Mouse (Mus musculus) limb, embryonic 10.5 days (tissue): Measurements from ENCODE around the gene Kcnmb1. TPM values are rescaled to one million over a fixed set of nuclear protein-coding genes. Genes with fewer than 3 reads are reported as not detected.
A peak's percentile ranks its signal among the peaks of the same experiment; 100 is the strongest.

ENCODE experiments used
- DNase-seq: peaks from one replicate; pipeline ENCODE4 v3.0.0-alpha.2; 2017; ENCODE audit warnings: low spot score
- H3K27ac ChIP-seq: fragments of 300-500 bp; sonication (generic); 2 replicates; pipeline ENCODE4 v1.5.1; 2016; ENCODE audit warnings: mild to moderate bottlenecking
- H3K27me3 ChIP-seq: fragments of 300-500 bp; sonication (generic); 2 replicates; pipeline ENCODE4 v1.6.1; 2016; ENCODE audit warnings: low read depth, mild to moderate bottlenecking; ENCODE audit not compliant: poor library complexity, severe bottlenecking
- H3K36me3 ChIP-seq: fragments of 300-500 bp; sonication (generic); 2 replicates; pipeline ENCODE4 v1.6.1; 2016; ENCODE audit warnings: mild to moderate bottlenecking, moderate library complexity
- H3K4me1 ChIP-seq: fragments of 300-500 bp; sonication (generic); 2 replicates; pipeline ENCODE4 v1.6.1; 2016
- H3K4me3 ChIP-seq: fragments of 300-500 bp; sonication (generic); 2 replicates; pipeline ENCODE4 v1.5.1; 2016; ENCODE audit warnings: mild to moderate bottlenecking, moderate library complexity
- H3K9me3 ChIP-seq: fragments of 300-500 bp; sonication (generic); replicated peaks from 2 replicates; pipeline ENCODE4 v1.6.1; 2016; ENCODE audit warnings: mild to moderate bottlenecking
- WGBS: fragments of 180-500 bp; shearing (Covaris S2); methylation state at CpG from one replicate; pipeline ENCODE4 v1.1.7; 2016; 5-methylcytosine and 5-hydroxymethylcytosine counted together
- polyA plus RNA-seq: library from polyadenylated mRNA; unstranded; fragments of >200 nt; fragmentation: Nextera tagmentation; extraction: Ambion mirVana; gene quantifications from 2 replicates; pipeline ENCODE4 v1.2.1, GENCODE M21; 2016

The Kcnmb1 gene
- polyA plus RNA-seq, 1 experiment from 2014 or later: 0.10 TPM

DNA sequence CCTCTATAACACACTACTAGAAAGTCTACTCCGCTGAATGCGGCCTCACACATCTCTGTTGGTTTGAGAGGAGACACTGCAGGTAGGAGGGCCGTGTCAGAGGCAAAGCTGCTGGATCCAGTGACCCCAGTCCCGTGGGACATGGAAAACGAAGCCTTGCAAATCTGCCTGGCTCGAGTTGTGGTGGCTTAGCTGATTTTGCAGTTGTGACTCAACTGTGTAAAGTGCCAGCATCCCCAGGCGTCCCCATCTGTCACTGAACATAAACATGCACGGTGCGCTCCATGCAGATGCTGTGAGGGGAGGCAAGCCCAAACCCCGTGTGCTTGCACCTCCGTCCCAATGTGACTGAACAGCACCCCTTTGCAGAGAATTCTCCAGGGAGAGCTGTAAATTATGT is 33.4 kb upstream of the Kcnmb1 start:
- Histone ChIP-seq H3K9me3 (no peaks in the 10 kb centered on the region), H3K27me3 (peaks cover 11% of the 10 kb centered on the region; the same call in 1 of the 2 replicates), H3K36me3 (no peaks in the 10 kb centered on the region), H3K27ac (no peak overlapping the region), H3K4me1 (peaks cover 31% of the 10 kb centered on the region), H3K4me3 (no peak overlapping the region)
- 73% methylated on average over 11 of the region's 11 CpGs for WGBS
- no peak for DNase-seq

- Histone ChIP-seq H3K27ac (no peak overlapping the region), H3K9me3 (no peaks in the 10 kb centered on the region), H3K4me3 (peak overlapping the region; percentile 10; the same call in 1 of the 2 replicates), H3K27me3 (peaks cover 5% of the 10 kb centered on the region; the same call in 1 of the 2 replicates), H3K36me3 (no peaks in the 10 kb centered on the region), H3K4me1 (peaks cover 31% of the 10 kb centered on the region)
- 7% methylated on average over 9 of the region's 10 CpGs for WGBS
- DNase-seq: peak; percentile 77
These were observed 30.9 kb upstream of the Kcnmb1 start for GRCm38 (mm10) chr11:33931836-33932385.

- WGBS: 62% methylated on average over 18 of the region's 18 CpGs
- H3K4me1 ChIP-seq: peaks cover 35% of the 10 kb centered on the region
- peak overlapping the region; percentile 10; the same call in 1 of the 2 replicates for H3K4me3 ChIP-seq
- no peak for DNase-seq
- no peak overlapping the region for H3K27ac ChIP-seq
- no peaks in the 10 kb centered on the region for H3K9me3 ChIP-seq
- H3K36me3 ChIP-seq: no peaks in the 10 kb centered on the region
- H3K27me3 ChIP-seq: peaks cover 5% of the 10 kb centered on the region; the same call in 1 of the 2 replicates
These were observed 30.3 kb upstream of the Kcnmb1 start for GRCm38 (mm10) chr11:33932386-33933111.

GRCm38 (mm10) chr11:33934286-33934685 is 28.5 kb upstream of the Kcnmb1 start:
- Histone ChIP-seq H3K4me3 (no peak overlapping the region), H3K9me3 (no peaks in the 10 kb centered on the region), H3K36me3 (no peaks in the 10 kb centered on the region), H3K4me1 (peaks cover 32% of the 10 kb centered on the region), H3K27ac (no peak overlapping the region), H3K27me3 (no peaks in the 10 kb centered on the region)
- WGBS: 60% methylated on average over 9 of the region's 9 CpGs
- no peak for DNase-seq

DNA sequence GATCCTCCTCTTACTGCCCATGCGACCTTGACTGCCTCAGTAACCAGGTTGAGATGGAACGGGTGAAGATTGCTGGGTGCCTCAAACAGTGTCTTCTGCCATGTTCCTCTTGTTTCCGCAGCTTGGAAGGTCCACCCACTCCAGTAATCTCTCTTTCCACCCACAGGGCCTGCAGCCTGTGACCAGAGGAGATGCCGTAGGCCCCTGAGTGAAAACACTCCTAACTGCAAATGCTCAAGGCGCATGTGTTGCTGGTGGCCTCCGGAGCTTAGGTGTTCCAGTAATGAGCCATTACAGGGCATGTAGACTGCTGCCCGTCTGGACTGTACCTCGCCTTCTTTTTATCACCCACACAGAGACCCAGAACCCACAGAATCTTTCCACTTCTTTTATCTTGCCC is 25.2 kb upstream of the Kcnmb1 start:
- Histone ChIP-seq H3K36me3 (no peaks in the 10 kb centered on the region), H3K27me3 (no peaks in the 10 kb centered on the region), H3K27ac (no peak overlapping the region), H3K4me3 (no peak overlapping the region), H3K4me1 (peaks cover 18% of the 10 kb centered on the region), H3K9me3 (no peaks in the 10 kb centered on the region)
- DNase-seq: no peak
- WGBS: 79% methylated on average over 8 of the region's 8 CpGs

DNA sequence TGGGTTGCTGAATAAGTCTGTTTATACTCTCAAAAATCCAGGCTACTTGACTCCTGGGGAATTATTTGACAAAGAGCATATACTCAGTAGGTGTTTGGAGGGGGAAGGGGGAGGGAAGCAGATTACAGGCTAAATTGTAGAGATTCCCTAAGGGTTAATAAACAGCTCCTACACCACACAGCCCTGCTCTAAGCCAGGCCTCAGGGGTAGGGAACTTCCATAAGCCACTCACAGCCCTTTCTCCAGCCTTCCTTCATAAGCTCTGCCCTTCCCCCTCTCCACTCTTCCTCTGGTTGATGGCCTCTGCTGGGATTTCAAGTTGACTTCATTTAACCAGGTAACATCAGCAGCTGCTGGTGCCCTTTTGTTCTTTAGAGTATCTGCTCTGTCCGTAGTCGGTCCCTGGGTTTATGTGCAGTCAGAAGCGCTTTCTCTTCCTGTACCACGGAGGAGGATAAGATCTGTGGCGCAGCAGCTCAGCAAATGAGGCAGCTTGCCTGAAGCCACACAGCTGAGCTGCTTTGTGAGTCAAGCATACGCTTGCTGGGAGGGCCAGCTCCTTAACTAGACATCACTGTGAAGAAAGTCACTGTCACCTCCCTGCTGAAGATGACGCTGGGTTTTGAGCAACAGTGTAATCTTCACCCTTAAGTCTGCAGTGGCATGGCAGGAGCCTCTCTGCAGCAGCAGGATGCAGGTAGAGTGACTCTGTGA is 24.1 kb upstream of the Kcnmb1 start:
- 58% methylated on average over 7 of the region's 7 CpGs for WGBS
- H3K27ac ChIP-seq: 0 out of 2 replicates have a peak overlapping the region, but pooled peaks have one; percentile 1
- H3K4me1 ChIP-seq: peaks cover 14% of the 10 kb centered on the region
- no peak overlapping the region for H3K4me3 ChIP-seq
- DNase-seq: no peak
- no peaks in the 10 kb centered on the region for H3K36me3 ChIP-seq
- no peaks in the 10 kb centered on the region for H3K9me3 ChIP-seq
- no peaks in the 10 kb centered on the region for H3K27me3 ChIP-seq

GRCm38 (mm10) chr11:33939456-33940113 is 23.2 kb upstream of the Kcnmb1 start:
- DNase-seq: no peak
- H3K9me3 ChIP-seq: no peaks in the 10 kb centered on the region
- no peaks in the 10 kb centered on the region for H3K27me3 ChIP-seq
- H3K4me3 ChIP-seq: no peak overlapping the region
- no peaks in the 10 kb centered on the region for H3K36me3 ChIP-seq
- H3K4me1 ChIP-seq: peaks cover 14% of the 10 kb centered on the region
- 84% methylated on average over 4 of the region's 4 CpGs for WGBS
- H3K27ac ChIP-seq: no peak overlapping the region

- Histone ChIP-seq H3K36me3 (no peaks in the 10 kb centered on the region), H3K27ac (no peak overlapping the region), H3K4me3 (no peak overlapping the region), H3K27me3 (no peaks in the 10 kb centered on the region), H3K9me3 (no peaks in the 10 kb centered on the region), H3K4me1 (peaks cover 5% of the 10 kb centered on the region; the same call in 1 of the 2 replicates)
- 58% methylated on average over 1 of the region's 1 CpGs for WGBS
- DNase-seq: no peak
These were observed 19.2 kb upstream of the Kcnmb1 start for GRCm38 (mm10) chr11:33943565-33943964.

DNA sequence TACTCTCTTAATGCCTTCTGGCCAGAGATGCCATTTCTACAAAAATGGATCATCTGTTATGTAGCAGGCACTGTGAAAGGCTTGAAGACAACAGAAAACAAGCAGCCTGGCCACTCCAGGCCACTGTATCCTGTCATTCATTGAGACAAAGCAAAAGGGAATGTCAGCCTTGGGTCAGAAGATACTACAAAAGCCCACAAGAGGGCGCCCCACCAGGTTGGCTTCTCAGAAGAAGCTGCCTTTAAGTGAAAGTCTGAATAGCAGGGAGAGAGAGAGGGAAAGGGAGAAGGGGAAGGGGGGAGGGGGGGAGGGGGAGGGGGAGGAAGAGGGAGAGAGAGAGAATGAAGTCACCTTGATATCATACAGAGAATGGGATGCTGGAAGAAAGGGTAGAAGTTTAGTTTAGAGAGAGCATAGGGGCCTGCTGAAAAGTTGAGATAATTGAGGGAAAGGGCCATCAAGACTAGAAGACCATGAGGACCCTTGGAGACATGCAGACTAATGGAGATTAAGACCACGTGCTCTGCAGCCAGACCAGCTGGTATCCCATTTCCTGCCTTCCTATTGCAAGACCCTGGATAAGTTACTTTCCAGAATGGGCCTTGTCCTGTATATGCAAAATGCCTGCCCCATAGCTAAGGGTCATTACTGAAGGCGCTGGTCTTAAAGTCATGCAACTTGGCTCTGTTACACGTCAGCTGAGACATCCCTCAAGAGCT is 18.6 kb upstream of the Kcnmb1 start:
- Histone ChIP-seq H3K27me3 (no peaks in the 10 kb centered on the region), H3K27ac (no peak overlapping the region), H3K4me1 (no peaks in the 10 kb centered on the region), H3K36me3 (no peaks in the 10 kb centered on the region), H3K9me3 (no peaks in the 10 kb centered on the region), H3K4me3 (no peak overlapping the region)
- peak; percentile 46 for DNase-seq
- WGBS: 65% methylated on average over 4 of the region's 4 CpGs

DNA sequence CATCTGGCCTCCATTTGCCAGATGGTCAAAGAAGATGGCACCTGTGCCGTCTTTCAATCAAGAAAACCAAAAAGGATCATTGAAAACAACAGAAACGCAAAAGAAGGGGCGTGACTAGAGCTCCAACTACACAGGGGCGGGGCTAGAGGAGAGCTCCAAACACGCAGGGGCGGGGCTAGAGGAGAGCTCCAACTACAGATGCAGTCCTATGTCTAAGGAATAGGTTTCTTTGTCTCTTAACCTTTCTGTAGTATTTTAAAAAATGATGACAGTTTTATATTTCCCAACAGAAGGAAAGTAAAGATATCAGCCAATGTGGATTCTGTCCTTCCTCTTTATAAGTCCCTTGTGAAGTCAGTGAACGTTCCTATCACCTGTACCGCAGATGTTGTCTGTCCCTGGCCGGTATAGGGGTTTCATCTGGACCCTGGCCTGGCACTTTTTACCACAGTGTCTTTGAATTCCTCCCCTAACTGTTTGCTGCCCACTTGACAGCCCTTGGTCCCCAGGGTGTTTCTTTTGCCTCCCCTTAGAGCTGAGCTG is 18.0 kb upstream of the Kcnmb1 start:
- Histone ChIP-seq H3K27ac (no peak overlapping the region), H3K9me3 (no peaks in the 10 kb centered on the region), H3K4me1 (no peaks in the 10 kb centered on the region), H3K36me3 (no peaks in the 10 kb centered on the region), H3K27me3 (no peaks in the 10 kb centered on the region), H3K4me3 (no peak overlapping the region)
- WGBS: 81% methylated on average over 9 of the region's 9 CpGs
- no peak for DNase-seq

DNA sequence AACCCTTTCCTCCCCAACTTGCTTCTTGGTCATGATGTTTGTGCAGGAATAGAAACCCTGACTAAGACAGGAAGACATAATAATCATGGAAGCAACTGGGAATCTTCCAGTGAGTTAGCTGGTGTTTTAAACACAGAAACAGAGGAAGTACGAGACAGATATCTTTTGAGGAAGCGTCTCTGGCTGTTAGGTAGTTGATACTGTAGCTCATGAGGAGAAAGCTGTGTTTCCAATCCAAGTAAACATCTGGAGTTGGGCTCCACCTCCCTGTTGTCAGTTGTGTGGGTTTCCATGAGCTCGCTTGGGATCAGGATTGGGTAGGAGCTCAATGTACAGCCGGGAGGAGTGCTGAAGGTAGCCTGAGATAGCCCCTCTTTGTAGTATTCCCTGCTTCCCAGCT is 16.3 kb upstream of the Kcnmb1 start:
- no peak for DNase-seq
- Histone ChIP-seq H3K4me1 (0 out of 2 replicates have a peak, but pooled peaks cover 2% of the 10 kb centered on the region), H3K4me3 (no peak overlapping the region), H3K36me3 (no peaks in the 10 kb centered on the region), H3K27me3 (no peaks in the 10 kb centered on the region), H3K9me3 (no peaks in the 10 kb centered on the region), H3K27ac (no peak overlapping the region)
- WGBS: 85% methylated on average over 4 of the region's 4 CpGs

DNA sequence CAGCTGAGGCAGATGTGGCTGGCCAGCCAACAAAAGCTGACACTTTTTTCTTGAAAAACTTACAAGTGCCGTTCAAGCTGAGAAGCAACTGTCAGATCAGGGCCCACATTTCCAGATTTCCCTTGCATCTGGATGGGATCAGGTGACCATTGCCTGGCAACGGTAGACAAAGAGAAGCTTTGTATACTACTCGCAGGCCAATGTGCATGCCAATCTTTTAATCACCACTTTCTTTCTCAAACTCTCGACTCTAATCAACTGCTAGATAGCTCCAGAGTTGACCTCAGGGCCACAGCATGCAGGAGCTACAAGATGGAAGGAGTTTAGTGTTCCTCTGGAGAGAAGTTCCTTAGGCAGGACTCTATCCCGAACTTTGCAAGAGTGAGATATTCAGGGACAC is 11.7 kb upstream of the Kcnmb1 start:
- 71% methylated on average over 5 of the region's 5 CpGs for WGBS
- Histone ChIP-seq H3K27ac (peak overlapping the region; percentile 46; the same call in 1 of the 2 replicates), H3K36me3 (no peaks in the 10 kb centered on the region), H3K27me3 (no peaks in the 10 kb centered on the region), H3K9me3 (no peaks in the 10 kb centered on the region), H3K4me3 (no peak overlapping the region), H3K4me1 (peaks cover 12% of the 10 kb centered on the region; the same call in 1 of the 2 replicates)
- peak; percentile 44 for DNase-seq
